Mouse (Mus musculus) stomach, postnatal 0 days (tissue): ENCODE data around the gene Celf6. TPM values are rescaled to one million over a fixed set of nuclear protein-coding genes. Genes with fewer than 3 reads are reported as not detected.

Experiments used
- ATAC-seq: fragments of 200-750 bp; cut with Nextera tagmentation; 2 replicates; pipeline ENCODE4 v1.8.0; 2017; ENCODE audit not compliant: low FRiP score, low TSS enrichment
- DNase-seq: peaks from one replicate; pipeline ENCODE4 v3.0.0-alpha.2; 2016; ENCODE audit warnings: low spot score
- H3K27ac ChIP-seq: fragments of 300-500 bp; sonication (generic); replicated peaks from 2 replicates; pipeline ENCODE4 v1.5.1; 2014; ENCODE audit warnings: mild to moderate bottlenecking, control low read depth
- H3K27me3 ChIP-seq: fragments of 300-500 bp; sonication (generic); 2 replicates; pipeline ENCODE4 v1.6.1; 2014; ENCODE audit warnings: low read length; ENCODE audit not compliant: control insufficient read depth, insufficient read depth
- H3K36me3 ChIP-seq: fragments of 300-500 bp; sonication (generic); 2 replicates; pipeline ENCODE4 v1.6.1; 2014; ENCODE audit warnings: low read length, mixed read lengths; ENCODE audit not compliant: control insufficient read depth, insufficient read depth
- H3K4me1 ChIP-seq: fragments of 300-500 bp; sonication (generic); replicated peaks from 2 replicates; pipeline ENCODE4 v1.6.1; 2014; ENCODE audit warnings: antibody characterized with exemption; ENCODE audit not compliant: control insufficient read depth, insufficient read depth
- H3K4me2 ChIP-seq: fragments of 300-500 bp; sonication (generic); replicated peaks from 2 replicates; pipeline ENCODE4 v1.6.1; 2014; ENCODE audit warnings: low read depth, mild to moderate bottlenecking, control low read depth, moderate library complexity
- H3K4me3 ChIP-seq: fragments of 300-500 bp; sonication (generic); 2 replicates; pipeline ENCODE4 v1.5.1; 2014; ENCODE audit warnings: low read depth, low read length, control low read depth
- H3K9ac ChIP-seq: fragments of 300-500 bp; sonication (generic); 2 replicates; pipeline ENCODE4 v1.6.1; 2014; ENCODE audit warnings: mild to moderate bottlenecking, low read length, control low read depth, mixed read lengths
- H3K9me3 ChIP-seq: fragments of 300-500 bp; sonication (generic); 2 replicates; pipeline ENCODE4 v1.6.1; 2016; ENCODE audit warnings: low read length; ENCODE audit not compliant: control insufficient read depth
- CTCF ChIP-seq: IDR thresholded peaks from 2 replicates; pipeline ENCODE4 v1.5.1; 2016; ENCODE audit warnings: antibody characterized with exemption, low read depth, mild to moderate bottlenecking, moderate library complexity
- EP300 ChIP-seq: optimal IDR thresholded peaks from 2 replicates; pipeline ENCODE3; 2016; ENCODE audit warnings: antibody characterized with exemption
- WGBS: fragments of 180-500 bp; shearing (Covaris S2); extraction: QIAGEN DNeasy Blood & Tissue Kit; methylation state at CpG from one replicate; pipeline ENCODE4 v1.1.7; 2014; 5-methylcytosine and 5-hydroxymethylcytosine counted together
- polyA plus RNA-seq: library from polyadenylated mRNA; unstranded; fragments of >200 nt; fragmentation: Nextera tagmentation; extraction: Ambion mirVana; gene quantifications from 2 replicates; pipeline ENCODE4 v1.2.1, GENCODE M21; 2015

Gene Celf6
- 4.5 and 4.8 TPM in 2 replicates for polyA plus RNA-seq

- Histone ChIP-seq H3K4me1 (0 out of 2 replicates have a peak, but pooled peaks cover 2% of the 10 kb centered on the region), H3K9me3 (no peaks in the 10 kb centered on the region), H3K4me2 (peak within 1 kb of the TSS; percentile 69), H3K36me3 (no peaks in the 10 kb centered on the region), H3K4me3 (peak within 1 kb of the TSS; percentile 44), H3K27ac (no peak within 1 kb of the TSS), H3K9ac (no peak within 1 kb of the TSS), H3K27me3 (no peaks in the 10 kb centered on the region)
- peak; percentile 93 for DNase-seq
- no peak for TF ChIP-seq CTCF
- WGBS = under 1% methylated on average over 42 of the region's 61 CpGs
- peak; percentile 96 for ATAC-seq
Measured at GRCm38 (mm10) chr9:59577844-59578504, at the start of gene Celf6. Gene Celf6 (plus strand): TSS chr9:59577917.

GRCm38 (mm10) chr9:59528274-59528673 is 49.4 kb upstream of the Celf6 start:
- H3K9me3 ChIP-seq = no peaks in the 10 kb centered on the region
- WGBS = 83% methylated on average over 2 of the region's 2 CpGs
- H3K27ac ChIP-seq = no peak overlapping the region
- H3K4me2 ChIP-seq = no peak overlapping the region
- no peak overlapping the region for H3K4me3 ChIP-seq
- no peaks in the 10 kb centered on the region for H3K36me3 ChIP-seq
- no peaks in the 10 kb centered on the region for H3K27me3 ChIP-seq
- no peak for ATAC-seq
- no peaks in the 10 kb centered on the region for H3K4me1 ChIP-seq
- TF ChIP-seq EP300 = no peak
- TF ChIP-seq CTCF = no peak
- H3K9ac ChIP-seq = no peak overlapping the region
- no peak for DNase-seq

- no peak for DNase-seq
- Histone ChIP-seq H3K36me3 (no peaks in the 10 kb centered on the region), H3K27me3 (no peaks in the 10 kb centered on the region), H3K27ac (no peak overlapping the region), H3K4me1 (no peaks in the 10 kb centered on the region), H3K4me3 (no peak overlapping the region), H3K9ac (no peak overlapping the region), H3K4me2 (no peak overlapping the region), H3K9me3 (no peaks in the 10 kb centered on the region)
- 47% methylated on average over 5 of the region's 5 CpGs for WGBS
- TF ChIP-seq EP300 (no peak), CTCF (no peak)
- no peak for ATAC-seq
Measured at GRCm38 (mm10) chr9:59531645-59532044, 46.1 kb upstream of the Celf6 start.

- Histone ChIP-seq H3K4me3 (no peak overlapping the region), H3K27me3 (no peaks in the 10 kb centered on the region), H3K9me3 (no peaks in the 10 kb centered on the region), H3K4me1 (no peaks in the 10 kb centered on the region), H3K4me2 (no peak overlapping the region), H3K36me3 (no peaks in the 10 kb centered on the region), H3K27ac (no peak overlapping the region), H3K9ac (no peak overlapping the region)
- no peak for TF ChIP-seq CTCF
- TF ChIP-seq EP300 = no peak
- 63% methylated on average over 2 of the region's 2 CpGs for WGBS
- ATAC-seq = no peak
- DNase-seq = no peak
Measured at GRCm38 (mm10) chr9:59533422-59533821, 44.3 kb upstream of the Celf6 start.

GRCm38 (mm10) chr9:59533889-59534288 is 43.8 kb upstream of the Celf6 start:
- no peak overlapping the region for H3K27ac ChIP-seq
- ATAC-seq (no peak), DNase-seq (no peak)
- no peak overlapping the region for H3K9ac ChIP-seq
- TF ChIP-seq CTCF (no peak), EP300 (no peak)
- no peaks in the 10 kb centered on the region for H3K4me1 ChIP-seq
- H3K9me3 ChIP-seq = no peaks in the 10 kb centered on the region
- 56% methylated on average over 4 of the region's 4 CpGs for WGBS
- H3K36me3 ChIP-seq = no peaks in the 10 kb centered on the region
- H3K27me3 ChIP-seq = no peaks in the 10 kb centered on the region
- no peak overlapping the region for H3K4me2 ChIP-seq
- no peak overlapping the region for H3K4me3 ChIP-seq

GRCm38 (mm10) chr9:59537651-59538050 is 40.1 kb upstream of the Celf6 start:
- H3K4me3 ChIP-seq = no peak overlapping the region
- no peaks in the 10 kb centered on the region for H3K9me3 ChIP-seq
- peak; percentile 54 for DNase-seq
- H3K9ac ChIP-seq = no peak overlapping the region
- H3K27me3 ChIP-seq = no peaks in the 10 kb centered on the region
- TF ChIP-seq EP300 (no peak), CTCF (peak; percentile 58)
- no peaks in the 10 kb centered on the region; the same call in 1 of the 2 replicates for H3K4me1 ChIP-seq
- H3K4me2 ChIP-seq = no peak overlapping the region
- H3K36me3 ChIP-seq = no peaks in the 10 kb centered on the region
- WGBS = 67% methylated on average over 3 of the region's 3 CpGs
- H3K27ac ChIP-seq = no peak overlapping the region
- ATAC-seq = peak; percentile 73
